Mouse (Mus musculus) lung, postnatal 0 days (tissue): ENCODE measurements around the gene Polr3b. TPM values are rescaled to one million over a fixed set of nuclear protein-coding genes. Genes with fewer than 3 reads are reported as not detected.

ENCODE experiments used
- ATAC-seq: fragments of 200-750 bp; cut with Nextera tagmentation; 2 replicates; pipeline ENCODE4 v1.8.0; 2017; ENCODE audit warnings: moderate library complexity
- DNase-seq: peaks from one replicate; pipeline ENCODE4 v3.0.0-alpha.2; 2016; ENCODE audit warnings: low spot score
- H3K27ac ChIP-seq: fragments of 300-500 bp; sonication (generic); 2 replicates; pipeline ENCODE4 v1.5.1; 2014; ENCODE audit warnings: antibody characterized with exemption, mild to moderate bottlenecking, low read length, mixed read lengths
- H3K27me3 ChIP-seq: fragments of 300-500 bp; sonication (generic); replicated peaks from 2 replicates; pipeline ENCODE4 v1.6.1; 2014; ENCODE audit warnings: low read length, mixed read lengths; ENCODE audit not compliant: insufficient read depth
- H3K36me3 ChIP-seq: fragments of 300-500 bp; sonication (generic); 2 replicates; pipeline ENCODE4 v1.6.1; 2014; ENCODE audit warnings: low read length, mixed read lengths; ENCODE audit not compliant: insufficient read depth
- H3K4me1 ChIP-seq: fragments of 300-500 bp; sonication (generic); 2 replicates; pipeline ENCODE4 v1.6.1; 2014; ENCODE audit warnings: antibody characterized with exemption, low read depth, low read length, mixed read lengths; ENCODE audit not compliant: insufficient read depth
- H3K4me2 ChIP-seq: fragments of 300-500 bp; sonication (generic); replicated peaks from 2 replicates; pipeline ENCODE4 v1.6.1; 2014; ENCODE audit warnings: low read depth, mild to moderate bottlenecking, low read length, moderate library complexity, mixed read lengths
- H3K4me3 ChIP-seq: fragments of 300-500 bp; sonication (generic); 2 replicates; pipeline ENCODE4 v1.5.1; 2014; ENCODE audit warnings: low read depth, low read length
- H3K9ac ChIP-seq: fragments of 300-500 bp; sonication (generic); replicated peaks from 2 replicates; pipeline ENCODE4 v1.6.1; 2014; ENCODE audit warnings: low read depth, mild to moderate bottlenecking
- H3K9me3 ChIP-seq: fragments of 300-500 bp; sonication (generic); 2 replicates; pipeline ENCODE4 v1.6.1; 2016; ENCODE audit warnings: low read length, mixed read lengths
- CTCF ChIP-seq: IDR thresholded peaks from 2 replicates; pipeline ENCODE4 v1.5.1; 2016; ENCODE audit warnings: antibody characterized with exemption, mild to moderate bottlenecking
- EP300 ChIP-seq: IDR thresholded peaks from 2 replicates; pipeline ENCODE4 v1.6.1; 2016; ENCODE audit warnings: antibody characterized with exemption, mild to moderate bottlenecking, control low read depth
- WGBS: fragments of 180-500 bp; shearing (Covaris S2); extraction: QIAGEN DNeasy Blood & Tissue Kit; methylation state at CpG from one replicate; pipeline ENCODE4 v1.1.7; 2014; 5-methylcytosine and 5-hydroxymethylcytosine counted together
- polyA plus RNA-seq: library from polyadenylated mRNA; unstranded; fragments of >200 nt; fragmentation: Nextera tagmentation; extraction: Ambion mirVana; gene quantifications from 2 replicates; pipeline ENCODE4 v1.2.1, GENCODE M21; 2015

Gene Polr3b
- polyA plus RNA-seq, 1 experiment from 2014 or later: 6.2 TPM

DNA sequence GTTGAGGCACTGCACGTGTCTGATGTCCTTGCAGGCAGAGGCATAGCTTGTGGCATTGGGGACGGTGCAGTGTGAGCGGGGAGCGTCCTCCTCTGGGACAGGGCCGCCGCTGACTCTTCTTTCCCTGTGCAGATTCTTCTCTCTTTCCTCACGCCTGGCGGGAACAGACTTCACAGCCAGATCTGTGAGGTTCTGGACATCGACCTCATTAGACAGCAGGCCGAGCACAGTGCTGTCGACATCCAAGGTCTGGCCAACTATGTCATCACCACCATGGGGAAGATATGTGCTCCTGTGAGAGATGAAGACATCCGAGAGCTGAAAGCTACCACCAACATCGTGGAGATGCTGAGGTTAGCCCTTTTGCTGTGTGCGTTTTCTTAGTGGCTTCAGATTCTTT is 31.1 kb upstream of the Polr3b start:
- Histone ChIP-seq H3K27ac (no peak overlapping the region), H3K27me3 (no peaks in the 10 kb centered on the region), H3K36me3 (peaks cover 39% of the 10 kb centered on the region; the same call in 1 of the 2 replicates), H3K4me1 (no peaks in the 10 kb centered on the region), H3K9me3 (no peaks in the 10 kb centered on the region), H3K9ac (no peak overlapping the region), H3K4me3 (no peak overlapping the region), H3K4me2 (no peak overlapping the region)
- ATAC-seq (peak; percentile 56), DNase-seq (peak; percentile 71)
- 68% methylated on average over 14 of the region's 14 CpGs for WGBS
- no peak for TF ChIP-seq EP300
- TF ChIP-seq CTCF: no peak

DNA sequence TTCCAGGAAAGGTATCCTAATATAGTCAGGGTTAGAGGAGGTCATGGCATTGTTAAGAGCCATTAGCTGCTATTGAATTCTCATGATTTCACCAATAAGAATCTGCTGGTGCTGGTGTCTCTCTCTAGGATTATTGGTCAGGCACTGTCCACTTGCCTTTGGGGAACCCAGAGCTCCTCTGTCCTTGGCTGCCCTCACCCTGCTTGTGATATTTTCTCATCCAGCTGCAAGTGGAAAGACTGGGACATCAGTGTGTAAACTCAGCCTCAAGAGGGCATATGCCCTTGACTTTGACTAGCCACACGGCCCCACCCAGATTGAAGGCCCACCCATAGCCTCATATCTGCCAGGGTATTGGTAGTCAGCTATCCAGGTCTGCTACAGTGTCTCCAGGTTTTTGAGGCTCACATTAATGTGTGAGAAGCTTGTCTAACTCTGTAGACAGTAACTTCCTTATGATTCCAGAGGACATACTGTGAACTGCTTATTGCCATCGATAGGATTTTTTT is 30.4 kb upstream of the Polr3b start:
- ATAC-seq (no peak), DNase-seq (no peak)
- H3K36me3 ChIP-seq: peaks cover 39% of the 10 kb centered on the region; the same call in 1 of the 2 replicates
- TF ChIP-seq CTCF (no peak), EP300 (no peak)
- H3K9me3 ChIP-seq: no peaks in the 10 kb centered on the region
- H3K27me3 ChIP-seq: no peaks in the 10 kb centered on the region
- H3K4me3 ChIP-seq: no peak overlapping the region
- no peaks in the 10 kb centered on the region for H3K4me1 ChIP-seq
- H3K9ac ChIP-seq: no peak overlapping the region
- no peak overlapping the region for H3K27ac ChIP-seq
- no peak overlapping the region for H3K4me2 ChIP-seq
- 75% methylated on average over 2 of the region's 2 CpGs for WGBS

DNA sequence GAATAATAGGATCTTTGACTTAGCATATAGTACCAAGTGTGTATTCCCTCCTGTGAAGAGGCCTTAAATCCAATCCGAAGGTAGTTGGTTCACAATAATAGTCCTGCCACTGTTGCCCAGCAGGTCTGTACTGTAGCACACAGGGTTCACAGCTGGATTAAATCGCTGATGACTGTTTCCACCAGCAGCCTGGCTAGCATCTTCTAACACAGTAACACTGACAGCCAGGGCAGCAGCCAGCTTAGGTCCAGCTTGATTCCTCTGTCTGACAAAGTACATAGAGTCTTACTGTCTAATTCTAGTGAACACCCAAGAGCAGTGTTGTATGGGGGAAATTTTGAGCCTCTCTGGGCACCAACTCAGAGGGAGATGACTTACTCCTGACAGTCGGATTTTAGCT is 29.3 kb upstream of the Polr3b start:
- ATAC-seq: peak; percentile 79
- WGBS: 48% methylated on average over 3 of the region's 3 CpGs
- TF ChIP-seq CTCF: no peak
- TF ChIP-seq EP300: peak; percentile 15; the same call in 1 of the 2 replicates

DNA sequence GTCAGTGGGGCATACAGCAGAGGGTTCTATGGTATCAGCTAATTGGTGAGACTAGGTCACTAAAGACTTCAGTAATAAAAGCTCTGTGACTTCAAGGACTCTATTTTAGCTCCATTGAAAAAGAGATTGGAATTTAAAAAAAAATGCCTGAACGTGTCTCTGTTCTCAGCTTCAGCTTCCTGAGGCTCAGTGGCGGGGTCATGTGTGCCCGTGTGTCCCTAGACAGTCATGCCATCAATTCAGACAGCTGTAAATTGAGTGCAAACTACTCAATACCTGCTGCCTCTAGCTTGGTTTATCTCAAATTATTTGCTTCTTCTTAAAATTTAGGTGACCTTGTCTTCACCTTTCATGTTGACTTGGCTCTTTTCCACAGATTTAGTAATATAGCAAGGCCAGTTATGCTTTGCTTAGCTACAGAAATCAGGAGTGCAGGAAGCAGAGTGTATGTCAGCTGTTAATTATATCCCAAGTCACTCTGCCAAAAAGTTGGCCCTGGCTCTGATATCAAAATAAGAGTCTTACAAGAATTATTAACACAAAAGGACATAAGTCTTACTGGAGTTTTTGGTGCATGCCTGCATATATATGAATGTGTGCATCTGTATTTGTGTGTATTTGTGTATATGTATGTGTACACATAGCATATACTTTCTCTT is 24.8 kb upstream of the Polr3b start:
- no peaks in the 10 kb centered on the region for H3K27me3 ChIP-seq
- H3K36me3 ChIP-seq: peaks cover 34% of the 10 kb centered on the region; the same call in 1 of the 2 replicates
- H3K4me3 ChIP-seq: no peak overlapping the region
- TF ChIP-seq CTCF (no peak), EP300 (peak; percentile 65)
- no peaks in the 10 kb centered on the region; the same call in 1 of the 2 replicates for H3K4me1 ChIP-seq
- ATAC-seq (peak; percentile 75), DNase-seq (peak; percentile 92)
- WGBS: 13% methylated on average over 3 of the region's 3 CpGs
- 0 out of 2 replicates have a peak overlapping the region, but pooled peaks have one; percentile 9 for H3K27ac ChIP-seq
- H3K4me2 ChIP-seq: no peak overlapping the region
- no peak overlapping the region for H3K9ac ChIP-seq
- H3K9me3 ChIP-seq: no peaks in the 10 kb centered on the region

More for the DNA sequence above, 29.3 kb upstream of the Polr3b start:
- Histone ChIP-seq H3K36me3 (peaks cover 39% of the 10 kb centered on the region; the same call in 1 of the 2 replicates), H3K27ac (no peak overlapping the region), H3K27me3 (no peaks in the 10 kb centered on the region), H3K9me3 (no peaks in the 10 kb centered on the region), H3K4me2 (no peak overlapping the region), H3K4me3 (no peak overlapping the region), H3K9ac (no peak overlapping the region), H3K4me1 (no peaks in the 10 kb centered on the region; the same call in 1 of the 2 replicates)
- peak; percentile 82 for DNase-seq

DNA sequence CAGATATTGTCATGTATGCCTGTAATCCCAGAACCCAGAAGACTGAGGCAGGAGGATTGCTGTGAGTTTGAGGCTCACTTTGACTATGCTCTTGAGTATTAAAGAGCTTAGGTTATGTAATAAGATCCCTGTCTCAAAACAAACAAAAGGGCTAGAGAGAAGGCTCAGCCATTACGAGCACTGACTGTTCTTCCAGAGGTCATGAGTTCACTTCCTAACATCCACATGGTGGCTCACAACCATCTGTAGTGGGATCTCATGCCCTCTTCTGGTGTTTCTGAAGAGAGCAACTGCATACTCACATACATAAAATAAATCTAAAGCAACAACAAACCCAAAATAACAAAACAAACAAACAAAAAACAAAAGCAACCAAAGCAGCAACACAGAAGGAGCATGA is 23.9 kb upstream of the Polr3b start:
- Histone ChIP-seq H3K9ac (no peak overlapping the region), H3K36me3 (peaks cover 27% of the 10 kb centered on the region; the same call in 1 of the 2 replicates), H3K27ac (0 out of 2 replicates have a peak overlapping the region, but pooled peaks have one; percentile 9), H3K4me1 (no peaks in the 10 kb centered on the region; the same call in 1 of the 2 replicates), H3K9me3 (no peaks in the 10 kb centered on the region), H3K4me3 (no peak overlapping the region), H3K27me3 (no peaks in the 10 kb centered on the region), H3K4me2 (no peak overlapping the region)
- TF ChIP-seq CTCF (peak; percentile 42), EP300 (no peak)
- WGBS: 29% methylated on average over 1 of the region's 1 CpGs
- no peak for DNase-seq
- ATAC-seq: no peak

DNA sequence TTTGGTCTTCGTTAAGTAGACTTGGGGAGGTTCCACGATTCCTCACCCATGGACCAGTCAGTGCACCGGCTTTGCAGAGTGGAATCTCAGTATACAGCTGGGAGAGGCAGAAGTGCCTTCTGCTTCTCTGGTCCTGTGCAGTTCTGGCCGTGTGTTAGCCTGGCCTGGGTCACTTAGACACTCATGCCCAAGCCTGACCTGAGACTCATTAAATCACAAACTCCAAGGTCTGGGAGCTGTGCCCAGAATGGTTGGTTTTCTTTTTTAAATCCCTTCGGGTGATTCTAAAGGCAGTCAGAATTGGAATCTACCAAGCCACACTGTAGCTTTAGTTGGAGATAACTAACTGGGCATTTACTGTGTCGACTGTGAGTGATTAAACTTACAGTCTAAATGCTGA is 22.0 kb upstream of the Polr3b start:
- DNase-seq (no peak), ATAC-seq (no peak)
- Histone ChIP-seq H3K27me3 (no peaks in the 10 kb centered on the region), H3K4me1 (no peaks in the 10 kb centered on the region; the same call in 1 of the 2 replicates), H3K9ac (no peak overlapping the region), H3K4me3 (no peak overlapping the region), H3K9me3 (no peaks in the 10 kb centered on the region), H3K36me3 (peaks cover 27% of the 10 kb centered on the region; the same call in 1 of the 2 replicates), H3K27ac (no peak overlapping the region), H3K4me2 (no peak overlapping the region)
- 78% methylated on average over 6 of the region's 6 CpGs for WGBS
- TF ChIP-seq EP300 (no peak), CTCF (no peak)
